Mouse (Mus musculus): ENCODE measurements at regions not wholly inside any gene's neighbourhood (a gene's known extent, or its start where the extent isn't known, plus 50 kb on each side); places are given as distances from the start of the nearest gene placed in this dataset.

GRCm38 (mm10) chr1:90544821-90545536 is 57.8 kb upstream of the Cops8 start:
- Histone ChIP-seq H3K36me3 (ENCODE audit: control insufficient read depth, insufficient read depth, low read length) (no peaks in the 10 kb centered on the region), H3K4me3 (ENCODE audit: low read length) (no peak overlapping the region), H3K27ac (ENCODE audit: low read depth, low read length) (no peak overlapping the region), H3K4me1 (ENCODE audit: control insufficient read depth, insufficient read depth, low read length) (no peaks in the 10 kb centered on the region), H3K27me3 (ENCODE audit: control insufficient read depth, insufficient read depth, low read length) (no peaks in the 10 kb centered on the region), H3K4me2 (replicated peaks; ENCODE audit: low read depth, low read length) (no peak overlapping the region), H3K9ac (ENCODE audit: low read depth, low read length) (no peak overlapping the region), H3K9me3 (ENCODE audit: control insufficient read depth, low read length) (peaks cover 10% of the 10 kb centered on the region; the same call in 1 of the 2 replicates)
- ATAC-seq (ENCODE audit: low FRiP score, low TSS enrichment), result no peak
- WGBS, result 70% methylated on average over 9 of the region's 9 CpGs

DNA sequence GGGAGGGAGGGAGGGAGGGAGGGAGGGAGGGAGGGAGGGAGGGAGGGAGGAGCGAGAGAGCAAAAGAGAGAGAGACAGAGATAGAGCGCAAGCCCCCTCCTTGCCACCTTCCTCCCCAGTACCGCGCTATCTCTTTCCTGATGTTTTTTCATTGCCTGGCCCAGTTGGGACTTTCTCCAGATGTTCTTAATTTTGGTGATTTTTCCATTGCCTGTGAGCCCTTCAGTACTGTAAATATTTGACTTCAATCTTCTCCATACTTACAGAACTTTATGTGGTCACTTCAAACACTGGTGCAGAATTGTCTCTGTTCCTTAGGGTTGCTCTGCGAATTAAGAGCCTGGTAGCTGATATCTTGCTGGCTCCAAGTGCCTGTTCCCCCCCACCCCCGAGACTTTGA is 50.1 kb upstream of the Cops8 start:
- WGBS, result 84% methylated on average over 6 of the region's 6 CpGs
- H3K36me3 ChIP-seq (ENCODE audit: control insufficient read depth, insufficient read depth, low read length), result no peaks in the 10 kb centered on the region
- no peak overlapping the region for H3K27ac ChIP-seq (ENCODE audit: low read depth, low read length)
- no peak overlapping the region for H3K4me2 ChIP-seq (replicated peaks; ENCODE audit: low read depth, low read length)
- no peak overlapping the region for H3K4me3 ChIP-seq (ENCODE audit: low read length)
- ATAC-seq (ENCODE audit: low FRiP score, low TSS enrichment), result no peak
- H3K9me3 ChIP-seq (ENCODE audit: control insufficient read depth, low read length), result 0 out of 2 replicates have a peak, but pooled peaks cover 3% of the 10 kb centered on the region
- no peak overlapping the region for H3K9ac ChIP-seq (ENCODE audit: low read depth, low read length)
- H3K4me1 ChIP-seq (ENCODE audit: control insufficient read depth, insufficient read depth, low read length), result no peaks in the 10 kb centered on the region
- H3K27me3 ChIP-seq (ENCODE audit: control insufficient read depth, insufficient read depth, low read length), result no peaks in the 10 kb centered on the region
